9 mouse cellular contexts compared by ENCODE assay signal in the genomic region with DNA sequence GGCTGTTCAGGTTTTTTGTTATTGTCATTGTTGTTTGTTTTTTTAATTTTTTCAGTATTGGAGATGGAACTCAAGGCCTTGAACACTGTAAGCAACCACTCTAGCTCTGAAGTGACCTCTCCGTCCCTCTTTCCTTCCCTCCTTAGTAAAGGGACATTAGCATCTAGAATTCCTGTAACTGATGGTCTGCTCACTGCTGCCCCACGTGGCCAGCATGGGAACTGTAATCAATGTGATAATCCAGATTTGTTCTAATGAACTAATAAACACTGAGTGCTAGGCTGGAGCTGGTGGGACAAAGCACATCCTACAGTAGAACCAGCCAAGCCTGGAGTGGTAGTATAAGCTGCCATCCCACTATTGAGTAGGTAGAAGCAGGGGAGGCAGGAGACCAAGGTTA. TPM values are rescaled to one million over a fixed set of nuclear protein-coding genes. Genes with fewer than 3 reads are reported as not detected.
DNase-seq lines count a peak whose midpoint lies in the region; ATAC-seq and TF ChIP-seq lines count a peak whose summit lies in the region.
"Had no signal": no experiment of that assay in that cellular context is flagged by ENCODE, and none has a peak within 500 bp of the region (broad histone marks: within the 10 kb centered on the region; RNA-seq: fewer than 3 reads in every experiment).

No protein-coding gene starts in this region.

- peak in 1 of 2 experiments; percentile 11; a peak in 1 of 4 replicates for TF ChIP-seq EP300 in MEL (IDR thresholded peaks at IDR 0.05; ENCODE audit: low read depth in 1 of 2, low read length in 2 of 2)

- peaks cover 0 to 33% of the 10 kb centered on the region in 2 experiments; a peak in 2 of 4 replicates for H3K36me3 ChIP-seq in MEL (ENCODE audit: control insufficient read depth in 1 of 2, insufficient read depth in 2 of 2, low read length in 2 of 2)
- H3K36me3 ChIP-seq: neural tube, embryonic 13.5 days had no signal

- H3K4me1 ChIP-seq in MEL (ENCODE audit: control insufficient read depth in 1 of 2, insufficient read depth in 2 of 2, low read length in 2 of 2): peaks cover 18 to 36% of the 10 kb centered on the region in 2 experiments

- DNase-seq in kidney, adult 9 months: peak; percentile 49
- no peak for DNase-seq in kidney, adult 11 months
- DNase-seq in 416B (ENCODE audit: low read depth) (peak; percentile 31), MEL (ENCODE audit: low read depth, low spot score) (peak; percentile 82)
- DNase-seq in spleen, postnatal 10 days (ENCODE audit: low spot score in 2 of 2): peak; percentile 59 to 73
- no peak for DNase-seq in testis, postnatal 10 days (ENCODE audit: low spot score)
- no peak for DNase-seq in gastrocnemius, postnatal 25 days

- no peak for TF ChIP-seq POLR2A in MEL (IDR thresholded peaks at IDR 0.05; ENCODE audit: control insufficient read depth in 1 of 2, insufficient read depth in 1 of 2, low read depth in 1 of 2, low read length in 2 of 2, poor library complexity in 1 of 2)

- no peaks in the 10 kb centered on the region for H3K27me3 ChIP-seq in MEL (ENCODE audit: control insufficient read depth in 1 of 2, insufficient read depth in 2 of 2, low read length in 2 of 2)

- H3K9me3 ChIP-seq in MEL (replicated peaks; ENCODE audit: insufficient read depth, low read length): no peaks in the 10 kb centered on the region
- H3K9me3 ChIP-seq: neural tube, embryonic 13.5 days had no signal

- ATAC-seq in erythroblast, adult 5-6 weeks (replicated peaks; ENCODE audit: low FRiP score, poor library complexity, severe bottlenecking): peak; percentile 54; the same call in 1 of the 2 replicates

- TF ChIP-seq CTCF in MEL (IDR thresholded peaks at IDR 0.05 in 2 of 3, conservative IDR thresholded peaks at IDR 0.05 in 1 of 3; ENCODE audit: control insufficient read depth in 1 of 3, insufficient read depth in 1 of 3, low read depth in 2 of 3, low read length in 3 of 3, poor library complexity in 1 of 3, severe bottlenecking in 1 of 3): peak; percentile 89 to 100 (median 97)

- TF ChIP-seq RAD21 in MEL (IDR thresholded peaks at IDR 0.05; ENCODE audit: low read depth, low read length): peak; percentile 64

- H3K79me2 ChIP-seq in MEL (ENCODE audit: control insufficient read depth, insufficient read depth, low read length, poor library complexity): no peaks in the 10 kb centered on the region

- H3K27ac ChIP-seq in MEL (ENCODE audit: control insufficient read depth, low read depth, low read length): no peak overlapping the region
- H3K27ac ChIP-seq: neural tube, embryonic 13.5 days had no signal

- H3K4me3 ChIP-seq in MEL (ENCODE audit: control insufficient read depth in 1 of 2, insufficient read depth in 1 of 2, low read depth in 2 of 2, low read length in 2 of 2): no peak overlapping the region
- H3K4me3 ChIP-seq: neural tube, embryonic 13.5 days had no signal

- H3K9ac ChIP-seq in MEL (ENCODE audit: control insufficient read depth, low read depth, low read length, poor library complexity, severe bottlenecking): no peak overlapping the region
- H3K9ac ChIP-seq: neural tube, embryonic 13.5 days had no signal

TF ChIP-seq in MEL, 35 proteins besides CTCF, POLR2A, EP300 and RAD21 (continues in another document):
- TF ChIP-seq ZMIZ1 (IDR thresholded peaks at IDR 0.05; ENCODE audit: low read depth, low read length): no peak
- peak; percentile 69; the same call in 1 of the 2 replicates for TF ChIP-seq RCOR1 (IDR thresholded peaks at IDR 0.05; ENCODE audit: low read depth, low read length)
- no peak for TF ChIP-seq MYB (IDR thresholded peaks at IDR 0.05; ENCODE audit: low read depth, low read length)
- TF ChIP-seq E2F4 (IDR thresholded peaks at IDR 0.05; ENCODE audit: borderline replicate concordance, low read depth, low read length): no peak
- no peak for TF ChIP-seq MAFK (IDR thresholded peaks at IDR 0.05; ENCODE audit: borderline replicate concordance, low read depth, low read length)
- no peak for TF ChIP-seq ELF1 (IDR thresholded peaks at IDR 0.05; ENCODE audit: low read depth, low read length)
- no peak for TF ChIP-seq NELFE (IDR thresholded peaks at IDR 0.05; ENCODE audit: low read depth, low read length)
- TF ChIP-seq HCFC1 (IDR thresholded peaks at IDR 0.05; ENCODE audit: low read depth, low read length): no peak
- 0 out of 4 replicates have a peak, but pooled peaks of 1 of the 2 experiments have one; percentile 32 for TF ChIP-seq USF2 (IDR thresholded peaks at IDR 0.05; ENCODE audit: borderline replicate concordance in 1 of 2, insufficient read depth in 1 of 2, low read depth in 1 of 2, low read length in 2 of 2)
- TF ChIP-seq SIN3A (IDR thresholded peaks at IDR 0.05; ENCODE audit: low read length): no peak
- no peak for TF ChIP-seq JUND (IDR thresholded peaks at IDR 0.05; ENCODE audit: low read depth, low read length)
- TF ChIP-seq MYC (IDR thresholded peaks at IDR 0.05; ENCODE audit: low read depth, low read length): 0 out of 2 replicates have a peak, but pooled peaks have one; percentile 67
- no peak for TF ChIP-seq NRF1 (IDR thresholded peaks at IDR 0.05; ENCODE audit: insufficient read depth, low read depth, low read length, poor library complexity, severe bottlenecking)
- TF ChIP-seq MEF2A (IDR thresholded peaks at IDR 0.05; ENCODE audit: extremely low read depth, insufficient replicate concordance, low read depth, low read length, poor library complexity, severe bottlenecking): no peak
- TF ChIP-seq TBP (IDR thresholded peaks at IDR 0.05; ENCODE audit: low read depth, low read length): no peak
- TF ChIP-seq ZKSCAN1 (IDR thresholded peaks at IDR 0.05; ENCODE audit: low read depth, low read length): no peak
- no peak for TF ChIP-seq TAL1 (IDR thresholded peaks at IDR 0.05; ENCODE audit: low read length)
- no peak for TF ChIP-seq MXI1 (IDR thresholded peaks at IDR 0.05; ENCODE audit: low read depth, low read length)
- peak; percentile 88 for TF ChIP-seq MAX (IDR thresholded peaks at IDR 0.05; ENCODE audit: low read length)
- TF ChIP-seq GABPA (IDR thresholded peaks at IDR 0.05; ENCODE audit: low read depth, low read length): no peak
- TF ChIP-seq KAT2A (conservative IDR thresholded peaks at IDR 0.05; ENCODE audit: low read depth, low read length): no peak
- no peak for TF ChIP-seq UBTF (IDR thresholded peaks at IDR 0.05; ENCODE audit: borderline replicate concordance, insufficient read depth, low read depth, low read length)
- no peak for TF ChIP-seq CHD1 (IDR thresholded peaks at IDR 0.05; ENCODE audit: low read depth, low read length)
- TF ChIP-seq GATA1 (IDR thresholded peaks at IDR 0.05; ENCODE audit: low read depth, low read length): no peak
- TF ChIP-seq ZNF384 (IDR thresholded peaks at IDR 0.05; ENCODE audit: low read depth, low read length): 0 out of 2 replicates have a peak, but pooled peaks have one; percentile 16
- no peak for TF ChIP-seq BHLHE40 (IDR thresholded peaks at IDR 0.05; ENCODE audit: borderline replicate concordance, low read depth, low read length)
- TF ChIP-seq ETS1 (IDR thresholded peaks at IDR 0.05; ENCODE audit: low read depth, low read length): no peak
- no peak for TF ChIP-seq POLR2AphosphoS5 (IDR thresholded peaks at IDR 0.05; ENCODE audit: borderline replicate concordance, low read depth, low read length)
- TF ChIP-seq SMC3 (IDR thresholded peaks at IDR 0.05; ENCODE audit: low read depth, low read length): peak; percentile 61
- TF ChIP-seq MAZ (IDR thresholded peaks at IDR 0.05; ENCODE audit: low read depth, low read length): no peak
- TF ChIP-seq TCF12 (IDR thresholded peaks at IDR 0.05; ENCODE audit: low read depth, low read length): no peak

RNA-seq across cellular contexts. Expression of a gene that starts 3.0 kb away (rescaled TPM):
- 5.8 and 15.6 TPM in 2 replicates for total RNA-seq in MEL (2012; rRNA removed)
- 10 to 100 TPM in 1 of 2 experiments, not detected in 1; 17.4 TPM for polyA plus RNA-seq in MEL (2012; ENCODE audit: insufficient read depth in 1 of 2, insufficient read length in 2 of 2, low read depth in 1 of 2, low replicate concordance in 2 of 2, missing spikeins in 1 of 2)
- total RNA-seq in erythroblast, adult 5-6 weeks (2015; ENCODE audit: low replicate concordance): 10.8 and 20.7 TPM in 2 replicates
- total RNA-seq in erythroblast, adult 5-6 weeks (2017; ENCODE audit: low replicate concordance): 9.8 and 18.1 TPM in 2 replicates
- 1 to 10 TPM in 1 of 2 experiments, under 1 TPM in 1; 0.77 to 8.8 TPM for total RNA-seq in gastrocnemius, postnatal 25 days (2021)

RNA-seq across cellular contexts. Expression of a gene that starts 18.2 kb away (rescaled TPM):
- 80.2 and 103 TPM in 2 replicates for total RNA-seq in MEL (2012; rRNA removed)
- polyA plus RNA-seq in MEL (2012; ENCODE audit: insufficient read depth in 1 of 2, insufficient read length in 2 of 2, low read depth in 1 of 2, low replicate concordance in 2 of 2, missing spikeins in 1 of 2): 100 to 1,000 TPM in 1 of 2 experiments, not detected in 1; 146 TPM
- total RNA-seq in erythroblast, adult 5-6 weeks (2015; ENCODE audit: low replicate concordance): 5.6 and 8.8 TPM in 2 replicates
- 8.2 and 9.3 TPM in 2 replicates for total RNA-seq in erythroblast, adult 5-6 weeks (2017; ENCODE audit: low replicate concordance)
- 10 to 100 TPM; 30.9 to 31.9 TPM for total RNA-seq in gastrocnemius, postnatal 25 days (2021)

RNA-seq across cellular contexts. Expression of a gene that starts 21.5 kb away (rescaled TPM):
- 390 and 421 TPM in 2 replicates for total RNA-seq in MEL (2012; rRNA removed)
- 100 to 1,000 TPM in 1 of 2 experiments, not detected in 1; 505 TPM for polyA plus RNA-seq in MEL (2012; ENCODE audit: insufficient read depth in 1 of 2, insufficient read length in 2 of 2, low read depth in 1 of 2, low replicate concordance in 2 of 2, missing spikeins in 1 of 2)
- total RNA-seq in erythroblast, adult 5-6 weeks (2015; ENCODE audit: low replicate concordance): 28.4 and 30.7 TPM in 2 replicates
- 14.1 and 15.8 TPM in 2 replicates for total RNA-seq in erythroblast, adult 5-6 weeks (2017; ENCODE audit: low replicate concordance)
- 10 to 100 TPM; 36.5 to 38.9 TPM for total RNA-seq in gastrocnemius, postnatal 25 days (2021)

RNA-seq across cellular contexts. Expression of a gene that starts 39.5 kb away (rescaled TPM):
- total RNA-seq in MEL (2012; rRNA removed): 0.10 and 0.19 TPM in 2 replicates
- polyA plus RNA-seq in MEL (2012; ENCODE audit: insufficient read depth in 1 of 2, insufficient read length in 2 of 2, low read depth in 1 of 2, low replicate concordance in 2 of 2, missing spikeins in 1 of 2): under 1 TPM in 1 of 2 experiments, not detected in 1; 0.06 TPM
- total RNA-seq in erythroblast, adult 5-6 weeks (2015; ENCODE audit: low replicate concordance): not detected in 2 replicates
- not detected in 2 replicates for total RNA-seq in erythroblast, adult 5-6 weeks (2017; ENCODE audit: low replicate concordance)
- total RNA-seq in gastrocnemius, postnatal 25 days (2021): 1 to 10 TPM; 4.2 to 8.1 TPM

RNA-seq across cellular contexts. Expression of a gene that starts 49.4 kb away (rescaled TPM):
- total RNA-seq in MEL (2012; rRNA removed): not detected in 2 replicates
- polyA plus RNA-seq in MEL (2012; ENCODE audit: insufficient read depth in 1 of 2, insufficient read length in 2 of 2, low read depth in 1 of 2, low replicate concordance in 2 of 2, missing spikeins in 1 of 2): not detected
- total RNA-seq in erythroblast, adult 5-6 weeks (2015; ENCODE audit: low replicate concordance): not detected in 2 replicates
- not detected in 2 replicates for total RNA-seq in erythroblast, adult 5-6 weeks (2017; ENCODE audit: low replicate concordance)
- under 1 TPM in 1 of 2 experiments, not detected in 1; 0.11 TPM for total RNA-seq in gastrocnemius, postnatal 25 days (2021)

Comparison
In these comparisons a context has a peak if more than half of its experiments do, and no peak if none do; other contexts are left out.
1. DNase-seq: peak in kidney, adult 9 months (single experiment), 416B (single experiment), MEL (single experiment) and spleen, postnatal 10 days (2 of 2); none in kidney, adult 11 months (single experiment), testis, postnatal 10 days (single experiment) and gastrocnemius, postnatal 25 days (single experiment).